Mouse (Mus musculus) c-Kit-positive CD71-negative TER-119-negative erythroid progenitor cells, embryonic 14.5 days (primary cell): ENCODE results near the gene Dntt.

Experiments
- DNase-seq: peaks from one replicate; pipeline ENCODE4 v3.0.0-alpha.2; 2013; ENCODE audit warnings: low read depth

The Dntt gene

GRCm38 (mm10) chr19:41071500-41071899 lies 42.4 kb downstream of the Dntt start:
- DNase-seq: peak; percentile 97

DNA sequence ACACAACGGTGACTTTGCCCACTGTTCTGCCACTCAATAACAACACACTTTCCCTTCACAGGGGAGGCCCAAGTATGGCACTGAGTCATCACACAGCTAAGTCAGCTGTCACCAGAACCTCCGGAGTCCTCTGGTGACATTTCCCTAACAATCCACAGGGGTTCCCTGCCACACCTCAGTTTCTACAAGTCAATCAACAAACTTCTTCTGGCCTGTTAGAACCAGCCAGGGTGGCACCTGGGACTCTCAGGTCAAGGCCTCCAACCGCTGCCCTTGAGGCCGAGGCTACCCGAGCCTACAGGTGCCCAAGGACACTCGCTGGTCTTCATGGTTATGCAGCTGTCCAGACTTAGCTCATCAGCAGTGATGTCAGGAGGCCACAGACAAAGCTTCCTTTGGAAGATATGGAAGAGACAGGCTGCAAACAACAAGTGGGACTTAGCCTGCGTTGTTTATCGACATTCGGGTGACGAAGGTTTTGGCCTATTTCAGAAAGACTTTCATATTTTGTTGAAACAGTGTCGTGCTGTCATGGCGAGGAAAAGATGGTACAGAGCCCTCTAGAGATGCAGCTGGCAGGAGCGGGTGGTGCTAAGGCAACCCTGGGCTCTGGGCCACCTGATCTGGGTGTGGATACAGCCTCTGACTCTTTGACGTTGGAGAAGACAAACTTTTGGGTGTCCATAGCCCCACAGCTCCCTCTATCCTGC lies 44.8 kb downstream of the Dntt start:
- DNase-seq: no peak

- no peak for DNase-seq
Measured at GRCm38 (mm10) chr19:41076906-41077305, 47.8 kb downstream of the Dntt start, which contains the start of gene Opalin. Gene Opalin, minus strand, starts transcription at chr19:41077113.

- DNase-seq: no peak
Measured at GRCm38 (mm10) chr19:41081589-41081988, 52.5 kb downstream of the Dntt start.

DNA sequence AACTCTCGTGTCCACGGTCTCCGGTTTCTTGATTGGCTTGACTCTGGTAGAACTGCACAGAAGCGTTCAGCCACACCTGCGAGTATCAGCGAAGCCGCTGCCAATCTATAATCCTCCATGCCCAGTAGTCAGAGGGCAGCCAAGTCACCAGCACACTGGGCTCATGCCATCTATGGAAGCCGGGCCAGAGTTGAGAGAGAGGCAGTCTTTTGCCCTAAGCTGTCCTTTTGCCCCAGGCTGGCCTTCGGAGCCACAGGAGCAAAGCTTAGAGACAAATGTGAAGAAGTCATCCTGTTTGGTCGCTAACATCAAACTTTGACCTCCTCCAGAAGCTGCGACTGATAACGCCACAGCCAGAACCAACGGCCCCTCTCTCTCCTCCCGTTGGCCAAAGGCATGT lies 54.6 kb downstream of the Dntt start:
- DNase-seq: no peak

DNA sequence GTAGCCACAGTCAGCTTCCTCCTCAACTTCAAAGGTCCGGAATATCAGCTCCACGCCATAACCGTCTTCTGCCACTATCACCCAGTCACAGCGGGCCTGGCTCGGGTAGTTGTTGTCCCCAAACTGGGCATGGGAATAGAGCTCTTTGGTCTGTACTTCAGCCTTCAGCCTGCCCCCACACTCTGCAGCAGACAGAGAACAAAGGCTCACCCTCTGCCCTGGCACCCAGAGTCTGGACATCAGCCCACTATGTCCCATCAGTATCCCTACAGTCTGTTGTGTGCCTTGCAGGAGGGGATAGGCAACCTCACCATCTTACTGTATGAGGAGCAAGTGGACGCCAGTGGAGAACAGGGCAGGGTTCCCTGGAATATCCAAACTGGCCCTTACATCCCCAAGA lies 57.2 kb downstream of the Dntt start:
- no peak for DNase-seq

DNA sequence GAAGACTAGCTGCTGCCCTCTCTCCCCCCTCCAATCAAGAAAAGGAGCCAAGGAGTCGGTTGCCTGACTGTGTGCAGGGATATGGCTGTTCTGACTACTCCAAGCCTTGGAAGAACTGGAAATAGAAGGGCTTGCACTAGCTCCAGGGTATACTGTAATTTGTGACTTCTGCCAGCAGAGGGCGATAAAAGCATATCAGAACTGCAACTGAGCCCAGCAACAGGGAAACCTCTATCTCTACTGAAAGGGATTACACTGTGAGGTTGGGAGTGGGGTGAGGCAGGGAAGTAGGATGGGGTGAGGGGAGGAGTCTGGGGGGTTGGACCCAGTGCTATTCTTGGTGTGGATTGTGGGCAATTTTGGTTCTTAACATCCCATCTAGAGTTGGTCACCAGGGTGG lies 57.6 kb downstream of the Dntt start:
- peak; percentile 61 for DNase-seq

DNA sequence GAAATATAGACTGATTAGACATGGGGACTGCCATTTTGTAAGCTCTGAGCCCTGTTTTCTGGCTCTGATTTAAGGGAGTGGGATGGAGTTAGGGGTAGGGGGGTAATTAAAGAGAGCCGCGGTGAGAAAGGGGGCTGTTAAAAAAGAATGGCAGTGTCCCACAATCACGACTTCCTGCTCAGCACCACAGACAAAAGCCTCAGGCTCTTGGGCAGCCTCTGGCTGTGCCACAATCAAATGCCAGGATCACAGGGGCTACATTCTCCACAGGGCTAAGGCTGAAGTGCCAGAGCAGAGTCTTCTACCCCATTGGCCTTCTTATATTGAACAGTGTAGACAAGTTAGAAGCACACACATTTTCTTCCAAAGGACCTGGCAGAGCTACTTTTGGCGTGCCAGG lies 58.8 kb downstream of the Dntt start:
- DNase-seq: no peak

DNA sequence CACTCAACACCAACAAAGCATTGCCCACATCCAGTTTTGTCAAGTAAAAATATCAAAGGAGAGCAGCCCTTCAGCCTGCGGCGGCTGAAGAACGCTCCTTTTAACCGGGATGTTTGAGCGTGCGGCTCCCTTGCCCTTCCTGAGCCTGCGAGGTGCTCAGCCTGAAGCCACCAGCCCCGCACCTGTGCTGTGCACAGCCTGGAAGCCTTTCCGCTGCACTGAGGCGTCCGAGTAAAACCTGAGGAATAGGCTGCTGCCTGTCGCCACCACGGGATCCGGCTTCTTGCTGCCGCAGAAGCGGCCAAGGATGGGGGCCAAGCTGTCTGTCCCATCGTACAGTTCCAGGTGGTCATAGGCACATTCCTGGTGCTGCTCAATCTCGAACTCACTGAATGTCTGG lies 59.4 kb downstream of the Dntt start:
- no peak for DNase-seq

DNA sequence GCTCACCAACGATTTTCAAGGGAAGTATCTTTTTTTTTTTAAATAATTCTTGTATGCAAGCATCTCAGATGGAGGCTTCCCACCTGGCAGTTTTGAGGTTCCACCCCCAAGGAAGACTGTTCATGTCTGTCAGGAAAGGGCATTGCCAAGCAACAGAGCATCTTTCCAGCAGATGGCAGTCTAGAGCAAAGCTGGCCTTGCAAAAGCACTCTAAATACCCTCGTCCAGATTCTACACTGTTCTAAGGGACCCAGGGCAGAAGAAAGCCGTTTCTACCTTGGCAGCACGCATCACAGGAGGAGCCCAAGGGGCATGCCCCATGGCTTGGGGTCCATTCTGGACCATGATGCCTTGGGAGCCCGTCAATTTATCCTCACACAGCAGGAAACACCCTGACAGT lies 60.8 kb downstream of the Dntt start:
- DNase-seq: peak; percentile 49

DNA sequence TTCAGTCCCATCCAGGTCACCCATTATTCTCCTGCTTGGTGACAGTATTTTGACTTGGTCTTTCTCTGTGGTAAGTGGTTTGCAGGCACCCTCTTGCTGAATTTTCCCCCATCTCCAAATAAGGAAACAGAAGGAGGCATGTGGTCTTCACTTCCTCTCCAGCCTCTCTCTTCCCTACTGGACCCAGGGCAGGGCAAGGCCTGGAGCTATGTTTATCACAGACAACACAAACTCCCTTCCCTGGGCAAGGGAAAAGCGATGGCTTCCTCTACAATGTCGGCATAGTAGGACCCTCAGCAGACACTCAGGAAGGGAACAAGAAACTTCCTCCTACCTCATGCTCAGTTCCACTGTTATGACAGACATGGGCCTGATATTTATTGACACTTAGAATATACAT lies 62.8 kb downstream of the Dntt start:
- no peak for DNase-seq

DNA sequence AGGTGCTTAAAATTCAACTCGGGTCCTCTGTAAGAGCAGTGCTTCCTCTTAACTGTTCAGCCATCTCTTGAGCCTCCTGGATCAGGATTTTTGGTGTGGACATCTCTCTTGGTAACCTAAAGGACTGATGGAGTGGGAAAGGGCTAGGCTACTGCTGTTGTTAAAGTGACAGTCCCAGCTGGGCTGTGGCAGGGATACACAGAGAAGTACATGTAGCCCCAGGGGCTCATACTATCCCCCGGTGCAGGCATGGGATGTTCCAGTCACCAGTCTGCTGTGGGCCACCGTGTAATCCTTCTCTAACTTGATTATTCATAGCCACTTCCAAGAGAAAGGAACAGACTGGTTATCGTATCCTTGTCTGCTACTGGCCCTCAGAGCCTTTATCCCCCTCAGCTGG lies 68.0 kb downstream of the Dntt start:
- no peak for DNase-seq

DNA sequence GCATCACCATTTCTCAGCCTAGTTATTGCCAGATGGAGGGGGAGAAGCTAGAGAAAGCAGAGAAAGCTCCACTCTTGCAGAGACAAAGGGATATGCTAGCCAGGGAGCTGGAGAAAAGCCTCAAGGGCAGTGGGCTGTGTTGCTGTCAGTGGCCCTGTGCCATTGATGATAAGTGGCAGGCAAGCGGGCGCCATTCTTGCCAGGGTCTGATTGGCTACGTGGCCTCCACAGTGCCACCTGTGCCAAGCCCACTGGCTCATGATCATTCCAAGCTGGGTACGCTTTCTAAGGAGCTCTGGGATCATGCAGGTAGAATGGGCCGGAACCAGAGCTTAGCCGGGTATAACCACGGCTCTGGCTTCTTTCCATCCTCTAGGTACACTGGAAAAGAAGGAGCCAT lies 71.8 kb downstream of the Dntt start:
- DNase-seq: no peak

- no peak for DNase-seq
Measured at GRCm38 (mm10) chr19:41101390-41101789, 72.3 kb downstream of the Dntt start.

DNA sequence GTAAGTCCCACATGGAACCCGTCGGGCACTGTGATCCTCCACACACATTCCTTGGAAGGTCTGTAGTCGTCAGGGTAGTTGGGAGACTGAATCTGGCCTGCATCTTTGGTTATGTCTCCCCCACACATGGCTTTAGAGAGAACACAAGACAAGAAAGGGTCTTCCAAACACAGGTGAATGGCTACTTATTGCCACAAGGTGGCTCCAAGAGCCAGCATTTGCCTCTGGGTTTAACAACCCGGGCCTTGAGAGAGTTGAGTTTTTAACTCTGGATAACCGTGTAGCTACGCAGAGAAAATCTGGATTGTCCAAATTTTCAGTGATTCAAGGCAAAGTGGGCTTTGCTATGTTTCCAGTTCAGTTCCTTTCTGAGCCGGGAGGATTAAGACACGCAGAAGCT lies 75.8 kb downstream of the Dntt start:
- no peak for DNase-seq

GRCm38 (mm10) chr19:41107530-41107929 lies 78.5 kb downstream of the Dntt start:
- DNase-seq: no peak

GRCm38 (mm10) chr19:41108666-41109065 lies 79.6 kb downstream of the Dntt start:
- no peak for DNase-seq
